Mouse (Mus musculus) CH12.LX (cell line): Measurements from ENCODE around the gene Rfx4. TPM values are rescaled to one million over a fixed set of nuclear protein-coding genes. Genes with fewer than 3 reads are reported as not detected.
A peak's percentile ranks its signal among the peaks of the same experiment; 100 is the strongest.

Source experiments
- DNase-seq: peaks from one replicate; pipeline ENCODE4 v3.0.0-alpha.2; 2013; ENCODE audit errors: extremely low read depth
- H3K27ac ChIP-seq: 2 replicates; pipeline ENCODE4 v1.5.1; 2012; ENCODE audit warnings: low read depth, mild to moderate bottlenecking, control low read depth, moderate library complexity; ENCODE audit not compliant: insufficient read depth
- H3K27me3 ChIP-seq: replicated peaks from 2 replicates; pipeline ENCODE3; 2012; ENCODE audit warnings: inconsistent platforms
- H3K36me3 ChIP-seq, 2 experiments: replicated peaks in 1 of 2; 2 replicates each; pipeline versions ENCODE3 to v1.6.1; 2012; ENCODE audit warnings: inconsistent platforms in 1 of 2, low read length in 1 of 2, mild to moderate bottlenecking in 1 of 2, mixed read lengths in 1 of 2, moderate library complexity in 1 of 2; ENCODE audit not compliant: control insufficient read depth in 1 of 2, insufficient read depth in 1 of 2
- H3K4me1 ChIP-seq, 2 experiments: 2 replicates each; pipeline ENCODE4 v1.6.1; 2012; ENCODE audit warnings: inconsistent platforms in 1 of 2, moderate library complexity in 1 of 2; ENCODE audit not compliant: insufficient read depth in 2 of 2, control insufficient read depth in 1 of 2
- H3K4me2 ChIP-seq: 2 replicates; pipeline ENCODE4 v1.6.1; 2012; ENCODE audit warnings: low read depth, mild to moderate bottlenecking, control low read depth; ENCODE audit not compliant: poor library complexity, insufficient read depth, severe bottlenecking
- H3K4me3 ChIP-seq, 3 experiments: fragments of 150-350 bp in 1 of 3; sonication (generic) in 1 of 3; replicated peaks in 1 of 3; 2 replicates each; pipeline versions ENCODE3 to v1.5.1; 2011 to 2012; ENCODE audit warnings: low read depth in 2 of 3, low read length in 2 of 3, mild to moderate bottlenecking in 2 of 3, moderate library complexity in 2 of 3, control low read depth in 1 of 3, improper control_type of control experiment in 1 of 3, inconsistent platforms in 1 of 3, mixed read lengths in 1 of 3; ENCODE audit not compliant: poor library complexity in 1 of 3
- H3K79me2 ChIP-seq: replicated peaks from 2 replicates; pipeline ENCODE4 v1.6.1; 2012; ENCODE audit warnings: mild to moderate bottlenecking, moderate library complexity; ENCODE audit not compliant: control insufficient read depth, poor library complexity, insufficient read depth, severe bottlenecking; ENCODE audit errors: extremely low read depth
- H3K9ac ChIP-seq: 2 replicates; pipeline ENCODE4 v1.6.1; 2012; ENCODE audit warnings: low read depth, mild to moderate bottlenecking, control low read depth, moderate library complexity; ENCODE audit not compliant: insufficient read depth
- H3K9me3 ChIP-seq: replicated peaks from 2 replicates; pipeline ENCODE3; 2012; ENCODE audit warnings: low read length, inconsistent platforms, mixed read lengths
- BHLHE40 ChIP-seq: IDR thresholded peaks from 2 replicates; pipeline ENCODE4 v1.6.1; 2011; ENCODE audit warnings: mild to moderate bottlenecking, low read depth, low read length, improper control_type of control experiment
- EP300 ChIP-seq: IDR thresholded peaks from 2 replicates; pipeline ENCODE4 v1.6.1; 2011; ENCODE audit warnings: low read length, improper control_type of control experiment
- GABPA ChIP-seq: IDR thresholded peaks from 2 replicates; pipeline ENCODE4 v1.6.1; 2012; ENCODE audit warnings: low read depth, low read length, improper control_type of control experiment, inconsistent platforms; ENCODE audit not compliant: insufficient replicate concordance
- HCFC1 ChIP-seq: IDR thresholded peaks from 2 replicates; pipeline ENCODE4 v1.6.1; 2012; ENCODE audit warnings: low read depth, mild to moderate bottlenecking, inconsistent platforms, low read length, improper control_type of control experiment
- IRF4 ChIP-seq: IDR thresholded peaks from 2 replicates; pipeline ENCODE4 v1.6.1; 2014; ENCODE audit warnings: low read depth, mild to moderate bottlenecking, inconsistent platforms, low read length, improper control_type of control experiment
- JUN ChIP-seq: IDR thresholded peaks from 2 replicates; pipeline ENCODE4 v1.6.1; 2011; ENCODE audit warnings: low read depth, mild to moderate bottlenecking, low read length, improper control_type of control experiment, moderate library complexity; ENCODE audit not compliant: insufficient read depth
- KAT2A ChIP-seq: IDR thresholded peaks from 2 replicates; pipeline ENCODE4 v1.6.1; 2012; ENCODE audit warnings: low read length, improper control_type of control experiment, inconsistent platforms; ENCODE audit not compliant: insufficient replicate concordance
- MAX ChIP-seq: IDR thresholded peaks from 2 replicates; pipeline ENCODE4 v1.6.1; 2011; ENCODE audit warnings: low read length, improper control_type of control experiment
- MAZ ChIP-seq: IDR thresholded peaks from 2 replicates; pipeline ENCODE4 v1.6.1; 2012; ENCODE audit warnings: low read depth, mild to moderate bottlenecking, inconsistent platforms, low read length, improper control_type of control experiment, moderate library complexity
- MEF2A ChIP-seq: IDR thresholded peaks from 2 replicates; pipeline ENCODE4 v1.6.1; 2014; ENCODE audit warnings: low read depth, mild to moderate bottlenecking, inconsistent platforms, low read length, improper control_type of control experiment, borderline replicate concordance
- MYC ChIP-seq: IDR thresholded peaks from 2 replicates; pipeline ENCODE4 v1.6.1; 2011; ENCODE audit warnings: low read depth, mild to moderate bottlenecking, improper control_type of control experiment, low read length
- NELFE ChIP-seq: IDR thresholded peaks from 2 replicates; pipeline ENCODE4 v1.6.1; 2011; ENCODE audit warnings: low read depth, low read length, improper control_type of control experiment
- PAX5 ChIP-seq: IDR thresholded peaks from 2 replicates; pipeline ENCODE4 v1.6.1; 2012; ENCODE audit warnings: low read length, inconsistent platforms, mixed read lengths
- POLR2A ChIP-seq: IDR thresholded peaks from 2 replicates; pipeline ENCODE4 v1.6.1; 2011; ENCODE audit warnings: low read depth, mild to moderate bottlenecking, improper control_type of control experiment, low read length
- SIN3A ChIP-seq: IDR thresholded peaks from 2 replicates; pipeline ENCODE4 v1.6.1; 2012; ENCODE audit warnings: low read length, improper control_type of control experiment, inconsistent platforms
- TCF12 ChIP-seq: IDR thresholded peaks from 2 replicates; pipeline ENCODE4 v1.6.1; 2014; ENCODE audit warnings: low read depth, mild to moderate bottlenecking, inconsistent platforms, low read length, improper control_type of control experiment
- USF2 ChIP-seq: conservative IDR thresholded peaks from 2 replicates; pipeline ENCODE4 v1.6.1; 2011; ENCODE audit warnings: low read depth, low read length, improper control_type of control experiment
- ZKSCAN1 ChIP-seq: IDR thresholded peaks from 2 replicates; pipeline ENCODE4 v1.6.1; 2012; ENCODE audit warnings: low read depth, inconsistent platforms, low read length, improper control_type of control experiment, borderline replicate concordance
- dilution Hi-C: fragments of 300-500 bp; cut with MboI; formaldehyde crosslinking; loops from 2 replicates; pipeline ENCODE4 v1.14.3; 2020; ENCODE audit warnings: low sequenced_read_pairs; ENCODE audit not compliant: extremely low pct_unique_long_range_greater_than_20kb, extremely low pct_ligation_motif_present
- in situ Hi-C: fragments of 300-500 bp; cut with MboI; formaldehyde crosslinking; loops from 3 replicates; pipeline ENCODE4 v1.14.3; 2019; ENCODE audit warnings: low sequenced_read_pairs, low pct_ligation_motif_present, low pct_unique_long_range_greater_than_20kb, mixed read lengths
- polyA plus RNA-seq: library from polyadenylated mRNA; unstranded; fragments of >175 nt; gene quantifications from 2 replicates; pipeline ENCODE4 v1.2.1, GENCODE M21; 2012; ENCODE audit warnings: low read depth; ENCODE audit not compliant: insufficient read length
- total RNA-seq, 2 experiments: library from RNA; depleted of rRNA; stranded (reverse); fragments of 300-350 nt in 1 of 2; fragments of >200 nt in 1 of 2; gene quantifications; 2 replicates each; pipeline ENCODE4 v1.2.3; 2012 to 2014

The Rfx4 gene
- total and polyA plus RNA-seq, 3 experiments, result 0.04 TPM; not detected in 2

- dilution Hi-C loops, result no loop called here
Measured at GRCm38 (mm10) chr10:84910758-84911384, 155.0 kb downstream of the Rfx4 start.

GRCm38 (mm10) chr10:84913148-84913547, 157.3 kb downstream of the Rfx4 start:
- H3K79me2 ChIP-seq, result no peaks in the 10 kb centered on the region
- no peak overlapping the region for H3K4me3 ChIP-seq
- no peak overlapping the region for H3K27ac ChIP-seq
- in situ Hi-C loops (no loop called here), dilution Hi-C loops (no loop called here)
- no peak for DNase-seq
- H3K9ac ChIP-seq, result no peak overlapping the region
- H3K4me1 ChIP-seq, result peaks cover 0 to 11% of the 10 kb centered on the region in 2 experiments; a peak in 2 of 4 replicates
- no peak overlapping the region for H3K4me2 ChIP-seq
- no peaks in the 10 kb centered on the region for H3K27me3 ChIP-seq
- TF ChIP-seq USF2, result no peak
- no peak for TF ChIP-seq IRF4
- TF ChIP-seq NELFE, result no peak
- no peak for TF ChIP-seq PAX5
- no peak for TF ChIP-seq JUN
- TF ChIP-seq ZKSCAN1, result no peak
- no peak for TF ChIP-seq MAZ
- TF ChIP-seq MYC, result no peak
- TF ChIP-seq KAT2A, result no peak
- TF ChIP-seq POLR2A, result no peak
- no peak for TF ChIP-seq MEF2A
- TF ChIP-seq MAX, result no peak
- no peak for TF ChIP-seq EP300
- no peak for TF ChIP-seq SIN3A
- no peak for TF ChIP-seq GABPA
- no peak for TF ChIP-seq TCF12
- TF ChIP-seq HCFC1, result no peak
- no peak for TF ChIP-seq BHLHE40
- H3K9me3 ChIP-seq, result no peaks in the 10 kb centered on the region
- no peaks in the 10 kb centered on the region for H3K36me3 ChIP-seq

More at GRCm38 (mm10) chr10:84910758-84911384, 155.0 kb downstream of the Rfx4 start:
- Histone ChIP-seq H3K9ac (no peak overlapping the region), H3K9me3 (no peaks in the 10 kb centered on the region), H3K27me3 (no peaks in the 10 kb centered on the region), H3K4me1 (peaks cover 0 to 14% of the 10 kb centered on the region in 2 experiments; a peak in 2 of 4 replicates), H3K4me3 (no peak overlapping the region), H3K36me3 (no peaks in the 10 kb centered on the region), H3K4me2 (no peak overlapping the region), H3K79me2 (no peaks in the 10 kb centered on the region), H3K27ac (no peak overlapping the region)
- in situ Hi-C loops, result no loop called here
- TF ChIP-seq ZKSCAN1 (peak; percentile 11; the same call in 1 of the 2 replicates), NELFE (no peak)
- no peak for DNase-seq
